Comparison of ENCODE assay signal across 23 mouse cellular contexts in genomic region chr16:43999541-43999940, GRCm38 (mm10). TPM values are rescaled to one million over a fixed set of nuclear protein-coding genes. Genes with fewer than 3 reads are reported as not detected.
DNase-seq lines count a peak whose midpoint lies in the region; ATAC-seq and TF ChIP-seq lines count a peak whose summit lies in the region.
"Had no signal": no experiment of that assay in that cellular context is flagged by ENCODE, and none has a peak within 500 bp of the region (broad histone marks: within the 10 kb centered on the region; RNA-seq: fewer than 3 reads in every experiment).

No protein-coding gene starts in this region.

- WGBS in liver, adult 2 months: 23% methylated on average over 5 of the region's 5 CpGs
- 83% methylated on average over 5 of the region's 5 CpGs for WGBS in liver, embryonic 11.5 days

- H3K9ac ChIP-seq in liver, adult 2 months (ENCODE audit: low read depth, low read length): no peak overlapping the region
- no peak overlapping the region for H3K9ac ChIP-seq in liver, embryonic 11.5 days (ENCODE audit: low read depth, low read length)
- H3K9ac ChIP-seq: forebrain, embryonic 13.5 days; hindbrain, embryonic 14.5 days; intestine, embryonic 15.5 days; limb, embryonic 13.5 days; liver, embryonic 14.5 days; lung, embryonic 14.5 days; midbrain, embryonic 15.5 days; neural tube, embryonic 13.5 days had no signal

- peaks cover 25% of the 10 kb centered on the region for H3K36me3 ChIP-seq in liver, adult 2 months (ENCODE audit: control insufficient read depth, insufficient read depth, low read length)
- no peaks in the 10 kb centered on the region; the same call in 1 of the 2 replicates for H3K36me3 ChIP-seq in liver, embryonic 11.5 days (ENCODE audit: control insufficient read depth, insufficient read depth, low read length)
- H3K36me3 ChIP-seq: intestine, embryonic 15.5 days; limb, embryonic 13.5 days; midbrain, embryonic 15.5 days; neural tube, embryonic 13.5 days had no signal

- DNase-seq in liver, adult 2 months (ENCODE audit: extremely low read depth, low read depth, low spot score): peak; percentile 71
- no peak for DNase-seq in liver, embryonic 11.5 days (ENCODE audit: low spot score)
- DNase-seq in cerebellum, adult 11 months: peak; percentile 7
- DNase-seq in cerebellum, adult 9-10 months: peak; percentile 14
- DNase-seq in thymus, postnatal 14 days: no peak
- no peak for DNase-seq in layer of hippocampus, postnatal 25 days (ENCODE audit: extremely low spot score in 1 of 2, low spot score in 1 of 2)
- DNase-seq: heart, postnatal 4 days; kidney, adult 9 months; kidney, postnatal 14 days; lung, embryonic 14.5 days; right cerebral cortex, postnatal 4 days; thymus, postnatal 25 days had no signal

- ATAC-seq in liver, embryonic 11.5 days (replicated peaks; ENCODE audit: low FRiP score): no peak
- no peak for ATAC-seq in monocyte, adult 5-6 weeks (replicated peaks; ENCODE audit: insufficient number of reproducible peaks, low FRiP score, low TSS enrichment, poor library complexity, severe bottlenecking)
- ATAC-seq: forebrain, embryonic 13.5 days; intestine, embryonic 15.5 days; midbrain, embryonic 15.5 days had no signal

- TF ChIP-seq CTCF in liver, adult 2 months (IDR thresholded peaks at IDR 0.05; ENCODE audit: low read depth, low read length): no peak

- H3K27me3 ChIP-seq in liver, adult 2 months (ENCODE audit: control insufficient read depth, insufficient read depth, low read length): no peaks in the 10 kb centered on the region
- H3K27me3 ChIP-seq in liver, embryonic 11.5 days (replicated peaks; ENCODE audit: control insufficient read depth, insufficient read depth, low read length): no peaks in the 10 kb centered on the region
- H3K27me3 ChIP-seq: forebrain, embryonic 13.5 days; intestine, embryonic 15.5 days; limb, embryonic 13.5 days; megakaryocyte, embryonic 14.5 days; midbrain, embryonic 15.5 days; neural tube, embryonic 13.5 days had no signal

- no peak overlapping the region for H3K4me2 ChIP-seq in liver, embryonic 11.5 days
- H3K4me2 ChIP-seq: forebrain, embryonic 13.5 days; hindbrain, embryonic 14.5 days; intestine, embryonic 15.5 days; limb, embryonic 13.5 days; lung, embryonic 14.5 days; midbrain, embryonic 15.5 days; neural tube, embryonic 13.5 days had no signal

- no peaks in the 10 kb centered on the region for H3K9me3 ChIP-seq in liver, embryonic 11.5 days (ENCODE audit: control insufficient read depth, low read length)
- H3K9me3 ChIP-seq: forebrain, embryonic 13.5 days; heart, embryonic 10.5 days; intestine, embryonic 15.5 days; limb, embryonic 13.5 days; megakaryocyte, embryonic 14.5 days; midbrain, embryonic 15.5 days; neural tube, embryonic 13.5 days had no signal

- no peaks in the 10 kb centered on the region for H3K79me2 ChIP-seq in liver, adult 2 months (ENCODE audit: control insufficient read depth, insufficient read depth, low read length)

- no peak for TF ChIP-seq POLR2A in liver, adult 2 months (IDR thresholded peaks at IDR 0.05; ENCODE audit: extremely low read depth, insufficient read depth, low read length)

- H3K27ac ChIP-seq in liver, adult 2 months (replicated peaks; ENCODE audit: insufficient read depth, low read depth, low read length): no peak overlapping the region; the same call in 1 of the 2 replicates
- H3K27ac ChIP-seq in liver, embryonic 11.5 days (ENCODE audit: low read depth, low read length): no peak overlapping the region
- H3K27ac ChIP-seq: forebrain, embryonic 13.5 days; heart, embryonic 10.5 days; hindbrain, embryonic 14.5 days; intestine, embryonic 15.5 days; limb, embryonic 13.5 days; liver, embryonic 14.5 days; midbrain, embryonic 15.5 days; neural tube, embryonic 13.5 days had no signal

- no peaks in the 10 kb centered on the region for H3K4me1 ChIP-seq in liver, adult 2 months (ENCODE audit: control insufficient read depth, insufficient read depth, low read length)
- H3K4me1 ChIP-seq in liver, embryonic 11.5 days (replicated peaks; ENCODE audit: control insufficient read depth, insufficient read depth, low read length): no peaks in the 10 kb centered on the region
- H3K4me1 ChIP-seq: forebrain, embryonic 13.5 days; heart, embryonic 10.5 days; intestine, embryonic 15.5 days; limb, embryonic 13.5 days; midbrain, embryonic 15.5 days; neural tube, embryonic 13.5 days had no signal

- no peak overlapping the region for H3K4me3 ChIP-seq in liver, adult 2 months (ENCODE audit: insufficient read depth, low read depth, low read length)
- no peak overlapping the region for H3K4me3 ChIP-seq in liver, embryonic 11.5 days (ENCODE audit: low read depth, low read length)
- H3K4me3 ChIP-seq: forebrain, embryonic 13.5 days; heart, embryonic 10.5 days; intestine, embryonic 15.5 days; limb, embryonic 13.5 days; megakaryocyte, embryonic 14.5 days; midbrain, embryonic 15.5 days; myocyte; neural tube, embryonic 13.5 days had no signal

RNA-seq across cellular contexts. Expression of gene Zdhhc23, which starts 19.9 kb away (rescaled TPM):
- total RNA-seq in liver, adult 2 months (2014; rRNA removed): 0.09 and 0.20 TPM in 2 replicates
- polyA plus RNA-seq in liver, adult 2 months (2012; rRNA removed): 0.07 and 0.32 TPM in 2 replicates
- 0.88 and 1.4 TPM in 2 replicates for polyA plus RNA-seq in liver, embryonic 11.5 days (2014; fragmentation: Nextera tagmentation; extraction: Ambion mirVana)
- total RNA-seq in monocyte, adult 5-6 weeks (2017): 0.95 to 3.9 TPM (median 1.8 TPM) in 3 replicates
- total RNA-seq in layer of hippocampus, postnatal 25 days (2021): 10 to 100 TPM; 40.5 to 54.2 TPM
- polyA plus RNA-seq: myocyte had no signal

Comparison
In these comparisons a context has a peak if more than half of its experiments do, and no peak if none do; other contexts are left out.
1. DNase-seq: peak in liver, adult 2 months (single experiment), cerebellum, adult 11 months (single experiment) and cerebellum, adult 9-10 months (single experiment); none in liver, embryonic 11.5 days (single experiment), thymus, postnatal 14 days (single experiment) and layer of hippocampus, postnatal 25 days (0 of 2).